In genomic region chr7:141226535-141226934, GRCm38 (mm10) we compare ENCODE assay signal across 22 mouse cellular contexts. TPM values are rescaled to one million over a fixed set of nuclear protein-coding genes. Genes with fewer than 3 reads are reported as not detected.
DNase-seq lines count a peak whose midpoint lies in the region; ATAC-seq and TF ChIP-seq lines count a peak whose summit lies in the region.
"Had no signal": no experiment of that assay in that cellular context is flagged by ENCODE, and none has a peak within 500 bp of the region (broad histone marks: within the 10 kb centered on the region; RNA-seq: fewer than 3 reads in every experiment).

No protein-coding gene starts in this region.

- H3K9ac ChIP-seq in liver, postnatal 0 days (replicated peaks): no peak overlapping the region
- H3K9ac ChIP-seq in liver, embryonic 12.5 days: no peak overlapping the region
- H3K9ac ChIP-seq: heart, embryonic 13.5 days; hindbrain, embryonic 14.5 days; limb, embryonic 15.5 days; neural tube, embryonic 13.5 days had no signal

- TF ChIP-seq CTCF in gastrocnemius, adult 2 months (IDR thresholded peaks at IDR 0.05): peak; percentile 22; the same call in 1 of the 2 replicates
- TF ChIP-seq CTCF in liver, postnatal 0 days (IDR thresholded peaks at IDR 0.05; ENCODE audit: low read depth): peak; percentile 28

- TF ChIP-seq EP300 in liver, postnatal 0 days (IDR thresholded peaks at IDR 0.05; ENCODE audit: low read depth): no peak

- intact Hi-C loops in gastrocnemius, adult 2 months (cut with DNase I): loop anchor here (10.0 kb wide), 1 partner anchor 218 kb away; the partner anchor contains the start of genes Pidd1 and Rplp2
- intact Hi-C loops in gastrocnemius, postnatal 36 days (cut with DNase I): no loop called here

- peaks cover 10% of the 10 kb centered on the region for H3K36me3 ChIP-seq in liver, postnatal 0 days (replicated peaks; ENCODE audit: insufficient read depth, low read length)
- H3K36me3 ChIP-seq in liver, embryonic 12.5 days: peaks cover 12% of the 10 kb centered on the region
- H3K36me3 ChIP-seq in splenic B cell, adult 2 months (ENCODE audit: control insufficient read depth, insufficient read depth, low read length, poor library complexity, severe bottlenecking): no peaks in the 10 kb centered on the region; the same call in 1 of the 2 replicates

- ATAC-seq in liver, postnatal 0 days: no peak
- ATAC-seq in liver, embryonic 12.5 days: no peak
- ATAC-seq: intestine, embryonic 16.5 days had no signal

- H3K4me1 ChIP-seq in liver, postnatal 0 days (ENCODE audit: insufficient read depth): peaks cover 31% of the 10 kb centered on the region
- H3K4me1 ChIP-seq in liver, embryonic 12.5 days: peaks cover 44% of the 10 kb centered on the region

- H3K27ac ChIP-seq in gastrocnemius, adult 2 months: no peak overlapping the region
- H3K27ac ChIP-seq in liver, postnatal 0 days (ENCODE audit: low read depth): no peak overlapping the region
- H3K27ac ChIP-seq in liver, embryonic 12.5 days: no peak overlapping the region
- H3K27ac ChIP-seq: heart, embryonic 13.5 days; hindbrain, embryonic 14.5 days; limb, embryonic 15.5 days; neural tube, embryonic 13.5 days had no signal

- H3K4me3 ChIP-seq in gastrocnemius, adult 2 months: no peak overlapping the region
- H3K4me3 ChIP-seq in liver, postnatal 0 days (ENCODE audit: low read depth, low read length): no peak overlapping the region
- no peak overlapping the region for H3K4me3 ChIP-seq in liver, embryonic 12.5 days
- H3K4me3 ChIP-seq: heart, embryonic 13.5 days; limb, embryonic 15.5 days; neural tube, embryonic 13.5 days had no signal

- no peak overlapping the region for H3K4me2 ChIP-seq in liver, postnatal 0 days (ENCODE audit: low read depth, low read length)
- H3K4me2 ChIP-seq in liver, embryonic 12.5 days: no peak overlapping the region
- H3K4me2 ChIP-seq: heart, embryonic 13.5 days; hindbrain, embryonic 14.5 days; limb, embryonic 15.5 days; neural tube, embryonic 13.5 days had no signal

- WGBS in liver, postnatal 0 days (ENCODE audit: insufficient replicate concordance): 84% methylated on average over 6 of the region's 6 CpGs
- WGBS in liver, embryonic 12.5 days (ENCODE audit: insufficient replicate concordance): 81% methylated on average over 6 of the region's 6 CpGs

- H3K9me3 ChIP-seq in liver, postnatal 0 days (ENCODE audit: low read length): no peaks in the 10 kb centered on the region
- no peaks in the 10 kb centered on the region for H3K9me3 ChIP-seq in liver, embryonic 12.5 days (replicated peaks)
- H3K9me3 ChIP-seq: G1E; heart, embryonic 13.5 days; limb, embryonic 15.5 days; neural tube, embryonic 13.5 days had no signal

- DNase-seq in gastrocnemius, adult 2 months: no peak
- no peak for DNase-seq in gastrocnemius, postnatal 36 days
- DNase-seq in liver, postnatal 0 days: no peak
- peak; percentile 60 for DNase-seq in ES-CJ7 (ENCODE audit: low read depth, low spot score)
- DNase-seq in splenic B cell, adult 2 months (ENCODE audit: low read depth, low spot score): peak; percentile 31
- DNase-seq in adrenal gland, postnatal 14 days: no peak
- DNase-seq: adrenal gland, adult 8-10 months; cerebellum, postnatal 14 days; layer of hippocampus, postnatal 36 days; lung, adult 2 months; lung, postnatal 4 days; thymus, postnatal 36 days had no signal

- H3K27me3 ChIP-seq in liver, postnatal 0 days (ENCODE audit: insufficient read depth, low read length): no peaks in the 10 kb centered on the region
- no peaks in the 10 kb centered on the region for H3K27me3 ChIP-seq in liver, embryonic 12.5 days (replicated peaks)
- H3K27me3 ChIP-seq in splenic B cell, adult 2 months (ENCODE audit: control insufficient read depth, insufficient read depth, low read length, poor library complexity, severe bottlenecking): no peaks in the 10 kb centered on the region; the same call in 1 of the 2 replicates
- H3K27me3 ChIP-seq: heart, embryonic 13.5 days; limb, embryonic 15.5 days; neural tube, embryonic 13.5 days had no signal

RNA-seq across cellular contexts. Expression of gene Phrf1, which starts 2.0 kb away (rescaled TPM):
- total RNA-seq in gastrocnemius, adult 2 months (2021): 10 to 100 TPM; 22.4 to 28.1 TPM
- total RNA-seq in gastrocnemius, postnatal 36 days (2021): 10 to 100 TPM; 19.2 to 20.6 TPM
- polyA plus RNA-seq in liver, postnatal 0 days (2015; fragmentation: Nextera tagmentation; extraction: Ambion mirVana): 10.8 and 14.3 TPM in 2 replicates
- 52.9 and 53.1 TPM in 2 replicates for polyA plus RNA-seq in liver, embryonic 12.5 days (2016; fragmentation: Nextera tagmentation; extraction: Ambion mirVana)
- total RNA-seq in adrenal gland, postnatal 14 days (2021): 78.2 and 80.2 TPM in 2 replicates

RNA-seq across cellular contexts. Expression of gene Rassf7, which starts 10.9 kb away (rescaled TPM):
- under 1 TPM in 1 of 2 experiments, not detected in 1; 0.28 TPM for total RNA-seq in gastrocnemius, adult 2 months (2021)
- under 1 TPM in 1 of 2 experiments, not detected in 1; 0.59 TPM for total RNA-seq in gastrocnemius, postnatal 36 days (2021)
- 24.9 and 27.3 TPM in 2 replicates for polyA plus RNA-seq in liver, postnatal 0 days (2015; fragmentation: Nextera tagmentation; extraction: Ambion mirVana)
- 27.3 and 28.3 TPM in 2 replicates for polyA plus RNA-seq in liver, embryonic 12.5 days (2016; fragmentation: Nextera tagmentation; extraction: Ambion mirVana)
- total RNA-seq in adrenal gland, postnatal 14 days (2021): 4.9 and 5.2 TPM in 2 replicates

RNA-seq across cellular contexts. Expression of gene Lmntd2, which starts 12.7 kb away (rescaled TPM):
- not detected for total RNA-seq in gastrocnemius, adult 2 months (2021)
- total RNA-seq in gastrocnemius, postnatal 36 days (2021): not detected
- polyA plus RNA-seq in liver, postnatal 0 days (2015; fragmentation: Nextera tagmentation; extraction: Ambion mirVana): 0.49 TPM in 2 replicates
- 0.99 and 1.1 TPM in 2 replicates for polyA plus RNA-seq in liver, embryonic 12.5 days (2016; fragmentation: Nextera tagmentation; extraction: Ambion mirVana)
- total RNA-seq in adrenal gland, postnatal 14 days (2021): 0.26 and 0.34 TPM in 2 replicates
- total RNA-seq: gastrocnemius, adult 18-20 months; heart, postnatal 25 days; layer of hippocampus, postnatal 36 days; left cerebral cortex, postnatal 36 days had no signal

RNA-seq across cellular contexts. Expression of gene Lrrc56, which starts 32.6 kb away (rescaled TPM):
- 1 to 10 TPM; 1.7 to 2.1 TPM for total RNA-seq in gastrocnemius, adult 2 months (2021)
- 1 to 10 TPM; 2.0 to 2.1 TPM for total RNA-seq in gastrocnemius, postnatal 36 days (2021)
- polyA plus RNA-seq in liver, postnatal 0 days (2015; fragmentation: Nextera tagmentation; extraction: Ambion mirVana): 2.0 and 2.2 TPM in 2 replicates
- 16.4 and 17.9 TPM in 2 replicates for polyA plus RNA-seq in liver, embryonic 12.5 days (2016; fragmentation: Nextera tagmentation; extraction: Ambion mirVana)
- total RNA-seq in adrenal gland, postnatal 14 days (2021): 7.6 and 9.6 TPM in 2 replicates

RNA-seq across cellular contexts. Expression of gene Hras, which starts 32.7 kb away (rescaled TPM):
- 100 to 1,000 TPM; 117 to 119 TPM for total RNA-seq in gastrocnemius, adult 2 months (2021)
- total RNA-seq in gastrocnemius, postnatal 36 days (2021): 100 to 1,000 TPM; 148 to 163 TPM
- polyA plus RNA-seq in liver, postnatal 0 days (2015; fragmentation: Nextera tagmentation; extraction: Ambion mirVana): 44.0 and 46.2 TPM in 2 replicates
- 124 and 125 TPM in 2 replicates for polyA plus RNA-seq in liver, embryonic 12.5 days (2016; fragmentation: Nextera tagmentation; extraction: Ambion mirVana)
- total RNA-seq in adrenal gland, postnatal 14 days (2021): 81.7 and 83.6 TPM in 2 replicates

Comparison
In these comparisons a context has a peak if more than half of its experiments do, and no peak if none do; other contexts are left out.
1. DNase-seq: peak in ES-CJ7 (single experiment) and splenic B cell, adult 2 months (single experiment); none in gastrocnemius, adult 2 months (single experiment), gastrocnemius, postnatal 36 days (0 of 2), liver, postnatal 0 days (single experiment) and adrenal gland, postnatal 14 days (single experiment).